Mouse (Mus musculus): ENCODE measurements around the gene Ccdc63. TPM values are rescaled to one million over a fixed set of nuclear protein-coding genes. Genes with fewer than 3 reads are reported as not detected.
"Not testable (repeated sequence)": the region's sequence is repeated elsewhere in the genome, so short reads cannot be mapped to it uniquely, and the experiment has no call there.

Gene Ccdc63
- total and polyA plus RNA-seq, 3 experiments, result 0.16 TPM; not detected in 2

- H3K27me3 ChIP-seq (ENCODE audit: insufficient read depth, low read length), result peaks cover 15% of the 10 kb centered on the region
- peaks cover 16% of the 10 kb centered on the region for H3K4me1 ChIP-seq (ENCODE audit: insufficient read depth, low read depth, low read length)
- H3K4me3 ChIP-seq (ENCODE audit: low read depth, low read length), result no peak overlapping the region
- H3K9me3 ChIP-seq (replicated peaks), result no peaks in the 10 kb centered on the region
- no peak for DNase-seq (ENCODE audit: low spot score)
- ATAC-seq (ENCODE audit: extremely low read depth, insufficient number of reproducible peaks, low FRiP score, poor library complexity, severe bottlenecking), result no peak
- TF ChIP-seq GATA2 (IDR thresholded peaks at IDR 0.05; ENCODE audit: borderline replicate concordance, low read depth, low read length) (no peak), GATA1 (IDR thresholded peaks at IDR 0.05; ENCODE audit: borderline replicate concordance, low read length) (no peak), TAL1 (conservative IDR thresholded peaks at IDR 0.05; ENCODE audit: low read depth, low read length) (no peak), CTCF (IDR thresholded peaks at IDR 0.05; ENCODE audit: low read depth, low read length) (no peak), POLR2AphosphoS5 (IDR thresholded peaks at IDR 0.05; ENCODE audit: insufficient replicate concordance, low read depth, low read length) (no peak)
- no peaks in the 10 kb centered on the region for H3K36me3 ChIP-seq (replicated peaks)
These were observed 13.4 kb upstream of the Ccdc63 start for GRCm38 (mm10) chr5:122154006-122154405.

DNA sequence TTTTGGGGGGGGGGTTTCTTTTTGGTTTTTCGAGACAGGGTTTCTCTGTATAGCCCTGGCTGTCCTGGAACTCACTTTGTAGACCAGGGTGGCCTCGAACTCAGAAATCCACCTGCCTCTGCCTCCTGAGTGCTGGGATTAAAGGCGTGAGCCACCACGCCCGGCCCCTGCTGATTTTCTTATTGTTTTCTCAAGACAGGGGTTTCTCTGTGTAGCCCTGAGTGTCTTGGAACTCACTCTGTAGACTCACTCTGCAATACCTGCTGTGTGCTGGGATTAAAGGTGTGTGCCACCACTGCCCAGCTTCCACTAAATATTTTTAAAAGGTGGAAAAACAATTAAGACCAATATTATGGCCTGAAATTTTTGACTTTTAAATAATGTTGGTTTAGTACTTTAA, 11.9 kb upstream of the Ccdc63 start:
- DNase-seq (ENCODE audit: low spot score); H3K4me3 ChIP-seq (ENCODE audit: low read depth, low read length); H3K9me3 ChIP-seq (replicated peaks); H3K36me3 ChIP-seq (replicated peaks); ATAC-seq (ENCODE audit: extremely low read depth, insufficient number of reproducible peaks, low FRiP score, poor library complexity, severe bottlenecking): not testable (repeated sequence)
- Histone ChIP-seq H3K4me1 (ENCODE audit: insufficient read depth, low read depth, low read length) (peaks cover 13% of the 10 kb centered on the region), H3K27me3 (ENCODE audit: insufficient read depth, low read length) (peaks cover 23% of the 10 kb centered on the region)

DNA sequence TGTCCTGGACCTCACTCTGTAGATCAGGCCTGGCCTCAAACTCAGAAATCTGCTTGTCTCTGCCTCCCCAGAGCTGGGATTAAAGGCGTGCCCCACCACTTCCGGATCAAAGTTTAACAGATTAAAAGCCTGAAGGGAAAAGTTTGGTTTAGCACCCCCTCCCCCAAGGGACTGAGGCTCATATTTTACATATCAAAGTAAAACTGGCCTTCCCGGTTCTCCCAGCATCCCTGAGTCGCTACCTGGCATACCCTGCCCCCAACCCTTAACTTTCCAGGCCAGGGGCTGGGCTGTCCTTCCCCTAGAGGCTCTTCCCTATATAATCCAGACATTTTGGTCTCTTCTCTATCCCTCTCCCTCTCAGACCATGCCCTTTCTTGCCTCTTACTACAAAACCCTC, 8.6 kb upstream of the Ccdc63 start:
- H3K36me3 ChIP-seq (replicated peaks), result no peaks in the 10 kb centered on the region
- TF ChIP-seq POLR2AphosphoS5 (IDR thresholded peaks at IDR 0.05; ENCODE audit: insufficient replicate concordance, low read depth, low read length) (no peak), CTCF (IDR thresholded peaks at IDR 0.05; ENCODE audit: low read depth, low read length) (no peak), GATA2 (IDR thresholded peaks at IDR 0.05; ENCODE audit: borderline replicate concordance, low read depth, low read length) (no peak), TAL1 (conservative IDR thresholded peaks at IDR 0.05; ENCODE audit: low read depth, low read length) (no peak), GATA1 (IDR thresholded peaks at IDR 0.05; ENCODE audit: borderline replicate concordance, low read length) (no peak)
- peaks cover 7% of the 10 kb centered on the region; the same call in 1 of the 2 replicates for H3K4me1 ChIP-seq (ENCODE audit: insufficient read depth, low read depth, low read length)
- H3K9me3 ChIP-seq (replicated peaks), result no peaks in the 10 kb centered on the region
- peaks cover 25% of the 10 kb centered on the region for H3K27me3 ChIP-seq (ENCODE audit: insufficient read depth, low read length)
- no peak overlapping the region for H3K4me3 ChIP-seq (ENCODE audit: low read depth, low read length)
- DNase-seq (ENCODE audit: low spot score) (no peak), ATAC-seq (ENCODE audit: extremely low read depth, insufficient number of reproducible peaks, low FRiP score, poor library complexity, severe bottlenecking) (no peak)

DNA sequence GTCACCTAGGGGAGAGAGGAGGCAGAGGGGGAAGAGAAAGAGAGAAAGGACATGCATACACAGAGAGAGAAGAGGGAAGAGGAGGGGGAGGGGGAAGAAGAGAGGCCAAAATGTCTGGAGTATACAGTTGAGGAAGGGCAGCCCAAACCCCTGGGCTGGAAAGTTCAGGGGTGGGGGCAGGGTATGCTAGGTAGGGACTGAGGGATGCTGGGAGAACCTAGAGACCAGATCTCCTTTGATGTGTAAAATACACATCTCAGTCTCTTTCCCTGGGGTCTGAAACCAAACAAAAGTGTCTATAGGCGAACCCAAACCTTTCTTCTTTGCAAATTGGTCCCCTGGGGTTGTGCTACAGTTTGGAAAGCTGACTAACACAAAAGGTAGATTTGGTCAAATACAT, 7.5 kb upstream of the Ccdc63 start:
- peaks cover 29% of the 10 kb centered on the region for H3K27me3 ChIP-seq (ENCODE audit: insufficient read depth, low read length)
- H3K36me3 ChIP-seq (replicated peaks), result no peaks in the 10 kb centered on the region
- DNase-seq (ENCODE audit: low spot score) (no peak), ATAC-seq (ENCODE audit: extremely low read depth, insufficient number of reproducible peaks, low FRiP score, poor library complexity, severe bottlenecking) (no peak)
- H3K4me3 ChIP-seq (ENCODE audit: low read depth, low read length), result no peak overlapping the region
- H3K9me3 ChIP-seq (replicated peaks), result no peaks in the 10 kb centered on the region
- TF ChIP-seq POLR2AphosphoS5 (IDR thresholded peaks at IDR 0.05; ENCODE audit: insufficient replicate concordance, low read depth, low read length) (no peak), CTCF (IDR thresholded peaks at IDR 0.05; ENCODE audit: low read depth, low read length) (no peak), TAL1 (conservative IDR thresholded peaks at IDR 0.05; ENCODE audit: low read depth, low read length) (no peak), GATA1 (IDR thresholded peaks at IDR 0.05; ENCODE audit: borderline replicate concordance, low read length) (no peak)
- peaks cover 3% of the 10 kb centered on the region; the same call in 1 of the 2 replicates for H3K4me1 ChIP-seq (ENCODE audit: insufficient read depth, low read depth, low read length)

- Histone ChIP-seq H3K4me1 (ENCODE audit: insufficient read depth, low read depth, low read length) (peaks cover 6% of the 10 kb centered on the region; the same call in 1 of the 2 replicates), H3K4me3 (ENCODE audit: low read depth, low read length) (no peak overlapping the region), H3K36me3 (replicated peaks) (no peaks in the 10 kb centered on the region), H3K27me3 (ENCODE audit: insufficient read depth, low read length) (peaks cover 33% of the 10 kb centered on the region), H3K9me3 (replicated peaks) (no peaks in the 10 kb centered on the region)
- ATAC-seq (ENCODE audit: extremely low read depth, insufficient number of reproducible peaks, low FRiP score, poor library complexity, severe bottlenecking) (no peak), DNase-seq (ENCODE audit: low spot score) (no peak)
- TF ChIP-seq GATA1 (IDR thresholded peaks at IDR 0.05; ENCODE audit: borderline replicate concordance, low read length) (no peak), GATA2 (IDR thresholded peaks at IDR 0.05; ENCODE audit: borderline replicate concordance, low read depth, low read length) (no peak), TAL1 (conservative IDR thresholded peaks at IDR 0.05; ENCODE audit: low read depth, low read length) (no peak), CTCF (IDR thresholded peaks at IDR 0.05; ENCODE audit: low read depth, low read length) (no peak), POLR2AphosphoS5 (IDR thresholded peaks at IDR 0.05; ENCODE audit: insufficient replicate concordance, low read depth, low read length) (no peak)
These were observed 6.0 kb upstream of the Ccdc63 start for GRCm38 (mm10) chr5:122146609-122147008.

- H3K4me3 ChIP-seq (ENCODE audit: low read depth, low read length), result no peak overlapping the region
- TF ChIP-seq GATA1 (IDR thresholded peaks at IDR 0.05; ENCODE audit: borderline replicate concordance, low read length) (no peak), TAL1 (conservative IDR thresholded peaks at IDR 0.05; ENCODE audit: low read depth, low read length) (no peak), GATA2 (IDR thresholded peaks at IDR 0.05; ENCODE audit: borderline replicate concordance, low read depth, low read length) (no peak), POLR2AphosphoS5 (IDR thresholded peaks at IDR 0.05; ENCODE audit: insufficient replicate concordance, low read depth, low read length) (no peak), CTCF (IDR thresholded peaks at IDR 0.05; ENCODE audit: low read depth, low read length) (no peak)
- DNase-seq (ENCODE audit: low spot score), result no peak
- H3K9me3 ChIP-seq (replicated peaks), result no peaks in the 10 kb centered on the region
- peaks cover 6% of the 10 kb centered on the region; the same call in 1 of the 2 replicates for H3K4me1 ChIP-seq (ENCODE audit: insufficient read depth, low read depth, low read length)
- peaks cover 33% of the 10 kb centered on the region for H3K27me3 ChIP-seq (ENCODE audit: insufficient read depth, low read length)
- ATAC-seq (ENCODE audit: extremely low read depth, insufficient number of reproducible peaks, low FRiP score, poor library complexity, severe bottlenecking), result no peak
- H3K36me3 ChIP-seq (replicated peaks), result no peaks in the 10 kb centered on the region
These were observed 5.5 kb upstream of the Ccdc63 start for GRCm38 (mm10) chr5:122146056-122146580.
